Mouse (Mus musculus): ENCODE results near the gene Plekhs1. TPM values are rescaled to one million over a fixed set of nuclear protein-coding genes. Genes with fewer than 3 reads are reported as not detected.

The Plekhs1 gene
- 0.19 and 0.24 TPM in 2 replicates for polyA plus RNA-seq (2012; rRNA removed)

DNA sequence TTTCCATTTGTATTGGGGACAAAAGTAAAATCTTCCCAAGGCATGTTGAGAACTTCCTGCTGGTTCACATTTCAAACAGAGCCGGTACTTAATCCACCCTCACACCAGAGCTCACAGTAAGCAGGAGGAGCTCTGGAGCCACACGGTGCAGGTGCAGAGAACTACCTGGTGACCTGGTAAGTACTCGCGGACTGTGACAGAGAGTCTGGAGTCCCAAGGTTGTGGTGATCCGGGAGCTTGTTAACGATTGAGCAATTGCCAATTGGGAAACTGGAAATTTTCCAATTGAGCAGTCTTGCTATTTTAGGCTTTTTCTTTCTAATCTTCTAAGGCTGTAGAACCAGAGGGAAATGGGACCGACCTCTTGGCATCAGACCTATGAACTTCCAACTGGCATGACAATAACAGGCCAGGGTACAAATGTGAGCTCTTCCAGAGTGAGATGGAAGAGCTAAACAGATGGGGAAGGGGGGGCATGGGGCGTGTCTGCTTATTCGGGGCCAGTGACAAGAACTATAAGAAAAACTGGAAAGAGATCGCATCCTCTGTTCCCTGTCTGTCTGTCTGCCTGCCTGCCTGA lies at the start of gene Plekhs1:
Gene Plekhs1 (plus strand): TSS at position 119 of the 580 bp plus-strand sequence.

Other genes starting within 250 kb of the Plekhs1 start
- 1.5 and 5.2 TPM in 2 replicates for gene Habp2, start 174.5 kb upstream of the Plekhs1 start, polyA plus RNA-seq (2012; rRNA removed)
- 0.47 and 0.55 TPM in 2 replicates for gene Nrap, start 71.6 kb upstream of the Plekhs1 start, polyA plus RNA-seq (2012; rRNA removed)
- gene Casp7, start 64.5 kb upstream of the Plekhs1 start, polyA plus RNA-seq (2012; rRNA removed), result 10.9 and 15.7 TPM in 2 replicates
- 7.7 and 14.7 TPM in 2 replicates for gene Dclre1a, start 86.6 kb downstream of the Plekhs1 start, polyA plus RNA-seq (2012; rRNA removed)
- 11.4 and 16.7 TPM in 2 replicates for gene Nhlrc2, start 86.6 kb downstream of the Plekhs1 start, polyA plus RNA-seq (2012; rRNA removed)